ENCODE assay signal across 8 mouse cellular contexts in the genomic region with DNA sequence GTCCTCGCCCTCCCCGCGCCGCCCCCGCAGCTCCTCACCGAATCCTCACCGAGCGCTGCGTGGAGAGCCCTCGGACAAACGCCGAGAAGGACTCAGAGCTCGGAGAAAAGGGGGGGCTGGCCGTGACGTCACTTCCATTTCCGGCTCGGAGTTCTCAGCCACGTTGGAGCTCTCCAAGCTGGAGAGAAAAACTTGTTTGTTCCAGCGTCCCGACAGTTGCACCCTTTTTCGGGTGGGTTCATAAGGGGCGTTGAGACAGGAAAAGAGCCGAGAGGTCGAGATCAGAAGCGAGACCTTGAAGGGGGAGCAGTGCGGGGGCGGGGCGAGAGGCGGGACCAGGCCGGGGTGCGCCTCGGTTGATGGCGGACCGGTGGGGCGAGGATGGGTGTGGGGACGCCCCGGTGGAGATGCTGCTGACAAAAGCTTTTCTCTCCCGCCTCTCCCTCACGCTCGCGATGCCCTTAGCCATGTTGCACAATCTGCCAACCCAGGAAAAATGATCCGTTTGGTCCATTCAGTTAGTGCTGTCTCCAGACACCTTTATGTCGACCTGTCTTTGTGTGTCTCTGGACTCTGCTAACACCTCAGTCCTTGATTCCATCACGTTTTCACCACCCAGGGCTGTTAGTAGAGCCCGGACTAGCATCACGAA. TPM values are rescaled to one million over a fixed set of nuclear protein-coding genes. Genes with fewer than 3 reads are reported as not detected.
DNase-seq lines count a peak whose midpoint lies in the region; ATAC-seq and TF ChIP-seq lines count a peak whose summit lies in the region.

Zfp266 (minus strand) TSS at position 112 of the 652 bp plus-strand sequence.

- H3K9ac ChIP-seq in hindbrain, embryonic 13.5 days = peak within 1 kb of the TSS; percentile 91

- in situ Hi-C loops in Patski (cut with MboI; ENCODE audit: low pct_unique_long_range_greater_than_20kb) = no loop called here

- ATAC-seq in Patski = peak; percentile 89
- peak; percentile 94 for ATAC-seq in hindbrain, embryonic 13.5 days (ENCODE audit: low FRiP score)

- POLR2A ChIA-PET in Patski (lab: Charles Lee) = interaction anchor here (1.3 to 1.5 kb wide), 2 partner anchors 28 to 31 kb away, joined by 4 read pairs; no protein-coding TSS in a partner anchor

- peak within 1 kb of the TSS; percentile 74 for H3K4me2 ChIP-seq in hindbrain, embryonic 13.5 days

- no peaks in the 10 kb centered on the region for H3K9me3 ChIP-seq in hindbrain, embryonic 13.5 days

- CTCF ChIA-PET in Patski (lab: Charles Lee) = interaction anchor here (0.8 to 1.5 kb wide), 2 partner anchors 13 to 54 kb away, joined by 4 read pairs; no protein-coding TSS in a partner anchor

- peaks cover 6% of the 10 kb centered on the region for H3K36me3 ChIP-seq in hindbrain, embryonic 13.5 days

- TF ChIP-seq CTCF in Patski (IDR thresholded peaks at IDR 0.05) = no peak

- H3K27ac ChIP-seq in hindbrain, embryonic 13.5 days = peak within 1 kb of the TSS; percentile 99

- under 1% methylated on average over 45 of the region's 46 CpGs for WGBS in hindbrain, embryonic 13.5 days

- no peaks in the 10 kb centered on the region for H3K27me3 ChIP-seq in Patski
- no peaks in the 10 kb centered on the region for H3K27me3 ChIP-seq in hindbrain, embryonic 13.5 days

- peak; percentile 64 for DNase-seq in Patski (ENCODE audit: low read depth, low spot score)
- DNase-seq in cerebellum, postnatal 14 days = peak; percentile 95 to 96
- peak; percentile 81 to 89 for DNase-seq in frontal cortex, postnatal 14 days (ENCODE audit: low spot score in 2 of 2)
- DNase-seq in layer of hippocampus, postnatal 14 days (ENCODE audit: low spot score in 2 of 2) = peak; percentile 93 to 94
- DNase-seq in lung, postnatal 10 days = peak; percentile 95
- DNase-seq in ovary, postnatal 14 days (ENCODE audit: low spot score) = peak; percentile 83
- peak; percentile 81 to 88 for DNase-seq in thymus, postnatal 10 days (ENCODE audit: low spot score in 2 of 2)

- H3K4me1 ChIP-seq in hindbrain, embryonic 13.5 days (replicated peaks) = peaks cover 36% of the 10 kb centered on the region

- H3K4me3 ChIP-seq in hindbrain, embryonic 13.5 days = peak within 1 kb of the TSS; percentile 79

RNA-seq across cellular contexts. Expression of gene Zfp266, which starts in this region (rescaled TPM):
- 51.8 TPM for polyA plus RNA-seq in Patski (2021)
- polyA plus RNA-seq in hindbrain, embryonic 13.5 days (2015; fragmentation: Nextera tagmentation; extraction: Ambion mirVana) = 124 and 131 TPM in 2 replicates
- total RNA-seq in layer of hippocampus, postnatal 14 days (2021) = 10 to 100 TPM; 55.8 to 56.1 TPM

Comparison
In these comparisons a context has a peak if more than half of its experiments do, and no peak if none do; other contexts are left out.
1. Peak in every context shown above with its lines: DNase-seq, ATAC-seq, H3K4me3 ChIP-seq and H3K27ac ChIP-seq.